Mouse (Mus musculus) mature B cell (primary cell): ENCODE measurements around the gene 1700010B08Rik.

Source experiments
- in situ Hi-C: fragments of 300-500 bp; cut with MboI; formaldehyde crosslinking; loops from 2 replicates; pipeline ENCODE4 v1.14.3; 2019

1700010B08Rik gene

DNA sequence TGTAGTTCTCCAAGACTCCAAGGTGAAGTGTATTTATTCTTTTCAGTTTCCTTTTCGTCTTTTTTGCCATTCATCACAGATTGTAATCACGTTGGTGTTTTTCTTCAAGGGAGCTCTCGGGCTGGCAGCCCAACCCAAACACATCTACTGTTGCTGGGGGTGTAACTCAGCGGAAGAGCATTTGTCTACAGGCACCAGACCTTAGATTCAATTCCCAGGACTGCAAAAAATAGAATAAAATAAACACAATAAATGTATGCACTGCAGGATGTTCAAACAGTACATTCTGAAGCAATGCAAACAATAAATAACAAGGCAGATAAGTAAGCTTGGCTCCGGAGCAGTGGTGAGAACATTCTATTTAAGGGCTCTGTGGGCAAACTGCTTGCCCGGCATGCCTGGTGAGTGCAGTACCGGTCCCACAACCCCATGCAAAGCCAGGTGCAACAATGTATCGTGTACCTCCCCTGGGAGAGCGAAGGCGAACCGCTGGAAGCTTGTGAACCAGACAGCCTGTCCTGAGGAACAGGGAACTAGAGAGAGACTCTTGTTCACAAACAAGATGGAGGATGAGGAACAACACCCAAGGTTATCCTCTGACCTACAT, 3.1 kb downstream of the 1700010B08Rik start:
- in situ Hi-C loops, result no loop called here

GRCm38 (mm10) chr2:173724382-173724781, 5.2 kb downstream of the 1700010B08Rik start:
- in situ Hi-C loops, result no loop called here

- in situ Hi-C loops, result no loop called here
These were observed 6.0 kb downstream of the 1700010B08Rik start for GRCm38 (mm10) chr2:173724940-173725807.

DNA sequence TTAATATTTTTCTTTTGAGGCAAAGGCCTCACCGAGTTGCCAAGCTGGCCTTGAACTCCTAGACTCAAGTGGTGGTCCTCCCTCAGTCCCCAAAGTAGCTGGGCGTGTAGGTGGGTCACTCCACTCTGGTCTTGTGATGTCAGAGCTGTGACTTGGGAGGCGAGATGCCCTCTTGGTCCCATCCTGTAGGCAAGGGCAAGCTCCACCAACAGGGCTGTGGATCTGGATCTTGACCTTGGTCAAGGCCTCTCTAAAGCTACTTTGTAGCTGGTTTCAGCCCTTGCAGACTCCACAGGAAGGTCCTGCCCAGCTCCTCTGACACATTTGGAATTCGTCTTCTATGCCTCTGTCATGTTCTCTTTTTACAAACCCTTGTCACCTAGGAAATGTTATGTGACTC, 6.6 kb downstream of the 1700010B08Rik start:
- in situ Hi-C loops, result no loop called here

DNA sequence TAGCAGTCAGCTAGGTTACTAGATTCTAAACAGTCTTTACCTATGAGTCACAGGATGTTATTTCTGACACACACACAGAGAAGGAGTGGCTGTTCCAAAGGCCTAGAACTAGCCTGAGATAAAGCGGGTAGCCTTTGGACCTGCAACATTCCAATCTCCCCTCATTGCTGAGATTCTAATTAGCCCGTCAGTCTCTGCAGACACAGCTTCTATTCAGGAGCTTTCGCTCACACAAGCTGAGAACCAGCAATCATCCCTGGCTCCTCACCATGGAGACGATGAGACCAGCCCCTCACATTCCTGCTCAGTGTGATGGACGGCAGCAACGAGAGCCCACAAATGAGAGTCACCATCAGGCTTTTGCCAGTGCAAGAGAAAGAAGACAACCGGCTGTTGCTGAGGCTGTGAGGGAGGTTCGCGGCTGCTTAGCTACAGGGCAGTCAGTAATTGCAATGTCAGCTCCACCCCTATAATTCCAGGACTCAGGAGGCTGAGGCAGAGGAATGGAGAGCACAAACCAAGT, 11.3 kb downstream of the 1700010B08Rik start:
- in situ Hi-C loops, result no loop called here

DNA sequence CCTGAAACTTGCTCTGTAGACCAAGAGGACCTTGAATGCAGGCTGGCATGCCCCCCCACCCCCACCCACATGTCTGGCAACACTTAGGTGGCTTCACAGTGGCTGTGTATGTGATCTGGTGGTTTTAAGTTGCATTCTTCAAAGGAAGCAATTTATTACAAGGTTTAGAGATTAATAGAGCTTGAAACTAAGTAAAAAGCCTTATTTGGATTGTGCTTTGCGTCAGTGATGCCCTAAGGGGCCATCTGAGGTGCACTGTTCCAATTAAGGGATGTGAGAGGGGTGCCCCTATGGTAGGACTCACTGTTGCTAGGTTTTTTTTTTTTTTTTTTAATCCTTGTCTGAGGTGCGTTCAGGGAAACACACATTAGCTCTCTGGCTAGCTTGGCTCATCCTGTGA, 15.2 kb downstream of the 1700010B08Rik start:
- in situ Hi-C loops, result no loop called here

- in situ Hi-C loops, result no loop called here
These were observed 18.2 kb downstream of the 1700010B08Rik start, which contains the start of gene Vapb for GRCm38 (mm10) chr2:173737222-173737989. Vapb (plus strand) TSS chr2:173737511.

- in situ Hi-C loops, result no loop called here
These were observed 19.0 kb downstream of the 1700010B08Rik start for GRCm38 (mm10) chr2:173738232-173738631.

- in situ Hi-C loops, result no loop called here
These were observed 19.9 kb downstream of the 1700010B08Rik start for GRCm38 (mm10) chr2:173739107-173739506.

DNA sequence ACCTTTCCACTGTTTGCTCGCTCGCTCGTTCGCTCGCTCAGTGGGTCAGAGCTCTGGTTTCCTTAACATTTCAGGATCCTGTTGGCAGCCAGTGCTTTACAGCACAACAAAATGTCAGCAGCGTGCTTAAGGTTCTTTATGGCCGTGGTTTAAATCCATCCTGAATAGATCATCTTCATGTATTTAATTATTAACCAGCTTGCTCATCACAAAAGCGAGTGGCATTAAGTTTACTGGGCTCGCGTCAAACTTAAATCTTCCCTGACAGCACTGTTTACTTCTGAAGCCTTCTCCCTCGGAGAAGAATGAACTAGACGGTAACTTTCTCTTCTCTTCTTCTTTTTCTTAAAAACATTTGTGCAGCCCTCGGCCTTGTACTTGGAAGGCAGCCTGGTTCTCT, 22.9 kb downstream of the 1700010B08Rik start:
- in situ Hi-C loops, result no loop called here

- in situ Hi-C loops, result no loop called here
These were observed 23.5 kb downstream of the 1700010B08Rik start for GRCm38 (mm10) chr2:173742744-173743143.

- in situ Hi-C loops, result no loop called here
These were observed 25.0 kb downstream of the 1700010B08Rik start for GRCm38 (mm10) chr2:173744070-173744815.

- in situ Hi-C loops, result no loop called here
These were observed 29.9 kb downstream of the 1700010B08Rik start for GRCm38 (mm10) chr2:173748961-173749659.

GRCm38 (mm10) chr2:173755433-173756144, 36.4 kb downstream of the 1700010B08Rik start:
- in situ Hi-C loops, result no loop called here

GRCm38 (mm10) chr2:173757624-173758155, 38.5 kb downstream of the 1700010B08Rik start:
- in situ Hi-C loops, result no loop called here

DNA sequence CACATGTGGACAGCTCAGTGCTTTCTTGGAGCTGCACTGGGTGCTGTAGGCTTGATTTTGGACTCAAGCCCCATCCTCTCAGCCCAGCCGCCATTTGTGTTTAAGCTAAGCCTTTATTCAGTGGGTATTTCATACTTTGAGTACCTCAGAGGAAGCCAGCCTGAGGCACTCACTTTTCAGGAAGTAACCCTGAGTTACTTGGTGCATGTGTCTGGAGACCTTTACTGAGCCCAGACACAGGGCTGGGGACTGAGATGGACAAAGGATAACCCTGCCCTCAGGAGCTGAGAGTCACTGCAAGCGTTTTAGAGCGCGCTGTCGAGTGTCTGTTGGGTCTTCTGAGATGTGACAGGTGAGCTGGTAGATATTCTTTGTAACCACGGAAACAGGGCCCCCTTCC, 41.4 kb downstream of the 1700010B08Rik start:
- in situ Hi-C loops, result no loop called here

DNA sequence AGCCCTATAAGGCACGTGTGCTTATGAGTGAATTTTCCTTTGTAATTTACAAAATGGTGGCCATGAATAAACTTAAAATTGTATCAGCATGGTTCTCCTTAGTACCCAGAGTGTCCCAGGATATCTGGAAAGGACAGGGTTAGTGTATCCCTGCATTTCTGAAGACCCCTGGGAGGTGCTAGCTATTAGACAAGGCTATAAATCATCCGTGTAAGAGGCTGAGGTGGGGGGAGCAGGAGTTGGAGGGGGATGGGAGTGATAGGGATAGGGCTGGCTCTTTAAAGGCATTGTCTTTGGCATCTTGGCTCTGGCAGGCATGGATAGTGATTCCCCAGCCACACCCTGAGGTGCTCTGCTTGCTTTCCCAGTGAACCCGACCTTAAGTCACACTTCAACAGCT, 45.4 kb downstream of the 1700010B08Rik start:
- in situ Hi-C loops, result no loop called here

DNA sequence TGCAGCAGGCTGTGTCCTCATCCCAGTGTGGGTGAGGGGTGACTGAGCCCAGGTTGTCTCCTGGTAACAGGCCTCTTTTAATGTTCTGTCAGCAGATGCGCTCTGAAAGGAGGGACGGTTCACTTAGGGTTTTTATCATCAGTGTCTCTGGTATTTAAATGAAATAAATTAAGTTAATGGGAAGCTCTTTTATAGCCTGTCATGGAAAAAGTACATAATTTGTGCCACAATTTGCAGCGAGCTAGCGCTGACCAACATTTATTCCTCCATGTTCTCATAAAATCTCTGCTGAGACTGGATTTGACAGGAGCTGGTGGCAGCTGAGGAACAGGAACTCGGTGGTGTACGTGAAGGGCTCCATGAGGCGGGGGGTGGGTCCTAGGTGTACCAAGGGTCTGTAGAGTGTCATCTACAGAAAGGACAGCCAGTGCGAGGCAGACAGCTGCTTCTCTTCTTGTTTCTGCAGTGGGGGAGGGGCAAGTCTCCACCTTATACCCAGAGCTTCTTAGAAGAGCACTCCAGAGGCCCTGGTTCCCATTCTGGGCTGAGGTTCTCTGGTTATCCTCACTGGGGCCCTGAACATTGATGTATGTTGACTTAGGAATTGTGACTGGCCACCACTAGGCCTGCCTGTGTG, 48.9 kb downstream of the 1700010B08Rik start:
- in situ Hi-C loops, result no loop called here

DNA sequence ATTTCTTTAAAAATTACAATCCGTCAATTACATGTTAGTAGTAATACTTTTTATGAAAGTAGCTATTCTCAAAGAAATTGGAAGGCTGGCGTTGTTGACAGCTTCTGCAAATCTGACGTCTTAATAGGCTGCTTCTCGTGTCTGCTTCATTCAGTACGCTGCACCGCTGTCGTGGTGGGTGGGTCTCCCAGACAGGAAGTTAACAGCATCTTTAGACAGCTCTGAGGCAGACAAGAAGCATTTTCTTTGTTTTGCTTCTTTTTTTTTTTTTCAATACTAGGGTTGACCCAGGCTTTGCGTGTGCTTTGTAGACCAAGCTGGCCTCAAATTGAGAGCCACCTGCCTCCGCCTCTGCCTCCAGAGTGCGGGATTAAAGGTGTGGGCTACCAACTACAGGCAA, 50.0 kb downstream of the 1700010B08Rik start:
- in situ Hi-C loops, result no loop called here
